Mouse (Mus musculus) urinary bladder, postnatal 4 days (tissue): ENCODE data around the gene Setdb1.

Source experiments
- DNase-seq, 2 experiments: peaks; one replicate each; pipeline ENCODE4 v3.0.0; 2021 to 2022; ENCODE audit warnings: low spot score in 2 of 2

The Setdb1 gene

DNA sequence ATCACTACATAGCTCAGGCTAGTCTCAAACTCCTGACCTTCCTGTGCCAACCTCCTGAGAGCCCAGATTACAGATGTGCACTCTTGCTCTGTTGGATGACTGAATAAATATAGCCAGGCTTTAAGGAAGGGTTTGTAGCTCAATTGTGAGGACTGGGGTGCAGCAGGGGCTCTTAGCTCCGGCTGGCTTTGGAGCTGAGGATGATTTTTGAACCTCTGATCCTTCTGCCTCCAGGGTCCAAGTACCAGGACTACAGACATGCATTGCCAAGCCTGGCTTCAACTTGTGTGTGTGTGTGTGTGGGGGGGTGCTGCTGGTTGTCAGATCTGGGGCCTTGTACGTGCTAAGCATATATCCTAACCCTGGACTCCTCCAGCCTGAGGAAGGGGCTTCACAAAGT is 64.1 kb downstream of the Setdb1 start:
- no peak for DNase-seq

DNA sequence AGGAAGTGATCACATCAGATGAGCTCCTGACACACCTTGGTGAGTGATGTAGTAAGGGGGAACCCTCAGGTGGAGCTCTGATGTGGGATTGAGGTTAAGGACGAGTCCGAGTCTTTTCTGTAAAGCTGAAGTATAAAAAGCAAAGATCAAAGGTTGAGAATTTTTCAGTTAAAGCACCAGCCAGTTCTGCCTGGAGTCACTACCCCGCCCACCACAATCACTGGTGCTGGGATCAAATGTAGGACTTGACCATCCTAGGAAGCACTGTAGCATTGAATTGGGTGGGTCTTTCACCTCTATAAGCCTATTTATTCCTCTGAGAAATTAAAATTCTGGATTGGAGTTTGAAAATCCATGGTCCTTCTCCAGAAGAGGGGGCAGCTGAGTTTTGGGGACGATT is 66.0 kb downstream of the Setdb1 start:
- DNase-seq, result no peak

DNA sequence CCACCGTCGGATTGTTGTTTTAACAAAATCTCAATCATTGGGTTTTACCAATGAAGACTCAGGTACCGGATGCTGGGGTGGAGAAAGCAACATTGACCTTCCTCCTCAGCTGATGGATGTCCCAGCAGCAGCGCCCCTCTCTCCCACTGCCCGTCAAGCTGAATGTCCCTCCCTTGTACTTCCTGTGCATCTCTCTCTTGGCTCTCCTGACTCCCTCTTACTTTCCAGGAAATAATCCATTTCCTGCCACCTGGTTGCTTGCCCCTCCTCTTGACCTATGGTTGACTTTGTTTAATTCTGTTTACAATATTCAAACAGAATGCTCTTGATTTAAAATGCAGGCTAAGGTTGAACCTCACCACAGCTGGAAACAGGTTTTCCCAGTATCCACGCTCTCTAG is 66.8 kb downstream of the Setdb1 start:
- no peak for DNase-seq

DNA sequence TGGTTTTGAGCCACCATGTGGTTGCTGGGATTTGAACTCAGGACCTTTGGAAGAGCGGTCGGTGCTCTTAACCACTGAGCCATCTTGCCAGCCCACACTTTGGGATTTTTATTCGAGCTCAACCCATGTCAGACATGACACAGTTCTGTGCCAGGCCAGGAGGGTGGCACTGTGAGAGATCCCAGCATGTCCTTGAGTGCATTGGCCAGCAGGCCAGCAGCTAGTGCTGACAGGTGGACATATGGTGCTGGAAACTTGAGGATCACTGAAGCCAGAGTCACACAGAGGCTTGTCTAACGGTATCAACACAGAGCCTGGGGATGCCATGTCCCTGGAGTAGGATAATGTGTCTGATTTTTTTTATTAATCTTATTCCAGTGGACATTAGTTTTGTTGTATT is 67.6 kb downstream of the Setdb1 start:
- no peak for DNase-seq

DNA sequence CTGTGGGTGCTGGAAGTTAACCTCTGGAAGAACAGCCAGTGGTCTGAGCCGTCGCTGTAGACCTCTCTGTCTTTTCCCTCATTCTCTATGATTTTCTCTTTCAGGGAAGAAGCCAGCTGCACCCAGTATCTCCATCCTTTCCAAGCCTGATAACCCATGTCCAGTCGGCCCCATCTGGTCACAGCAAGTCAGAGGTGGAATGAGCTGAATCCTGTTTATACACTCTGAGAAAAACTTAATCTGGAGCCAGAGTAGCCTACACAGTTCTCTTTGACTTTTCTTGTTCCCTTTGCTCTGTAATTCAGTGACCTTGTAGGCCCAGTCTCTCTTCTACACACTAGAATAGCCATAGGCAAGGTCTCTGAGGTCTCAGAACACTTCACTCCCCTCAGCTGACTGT is 69.5 kb downstream of the Setdb1 start:
- DNase-seq, result no peak

DNA sequence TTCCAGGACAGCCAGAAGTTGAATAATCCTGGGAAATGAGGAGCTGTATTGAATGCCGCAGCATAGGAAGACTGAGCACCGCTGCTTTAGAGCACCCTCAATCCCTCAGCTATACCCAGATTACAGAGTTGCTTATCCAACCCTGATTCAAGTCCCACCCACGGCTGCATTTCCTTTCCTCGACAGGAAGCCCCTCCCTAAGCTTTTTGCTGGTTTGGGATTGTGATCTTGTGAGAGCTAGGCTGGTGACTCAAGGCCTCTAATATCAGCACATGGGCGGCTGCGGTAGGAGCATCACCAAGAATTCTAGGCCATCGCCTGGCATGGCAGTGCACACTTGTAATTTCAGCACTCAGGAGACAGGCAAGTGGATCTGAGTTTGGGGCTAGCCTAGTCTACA is 70.5 kb downstream of the Setdb1 start:
- no peak for DNase-seq

DNA sequence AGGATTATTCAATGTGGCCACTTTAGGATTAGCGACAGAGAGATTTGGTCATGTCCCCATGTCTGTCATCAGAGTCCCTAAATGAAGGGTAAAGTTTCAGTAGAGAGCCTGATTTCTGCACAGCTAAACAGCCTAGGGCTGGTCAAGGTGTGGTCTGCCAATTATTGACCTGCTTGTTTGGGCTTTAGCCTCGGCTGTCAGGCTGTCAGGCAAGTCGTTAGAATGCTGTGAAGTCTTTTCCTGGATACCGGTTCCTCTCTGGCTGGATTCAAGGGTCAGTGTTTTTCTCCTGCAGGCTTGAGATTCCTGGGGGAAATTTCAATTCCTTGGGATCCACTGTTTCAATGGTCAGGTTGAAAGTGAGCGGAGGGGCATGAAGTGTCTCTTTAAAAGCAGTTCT is 71.0 kb downstream of the Setdb1 start:
- DNase-seq, result no peak

DNA sequence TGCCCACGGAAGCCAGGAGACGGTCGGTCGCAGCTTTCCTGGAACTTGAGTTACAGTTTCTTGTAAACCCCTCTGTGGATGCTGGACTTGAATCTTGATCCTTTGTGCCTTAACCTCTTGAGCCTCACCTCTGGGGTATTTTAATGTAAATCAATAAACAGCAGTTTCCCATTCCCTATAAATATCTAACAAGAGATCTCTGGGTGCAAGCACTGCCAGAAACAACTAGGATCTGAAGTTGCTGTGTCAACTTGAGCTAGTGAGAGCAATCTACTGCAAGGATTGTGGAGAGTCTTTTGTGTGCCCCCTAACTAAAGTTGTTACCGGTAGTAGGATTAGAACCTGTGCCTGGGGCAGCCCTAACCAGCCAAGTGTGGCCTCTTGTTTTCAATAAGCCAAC is 71.6 kb downstream of the Setdb1 start:
- DNase-seq, result no peak

DNA sequence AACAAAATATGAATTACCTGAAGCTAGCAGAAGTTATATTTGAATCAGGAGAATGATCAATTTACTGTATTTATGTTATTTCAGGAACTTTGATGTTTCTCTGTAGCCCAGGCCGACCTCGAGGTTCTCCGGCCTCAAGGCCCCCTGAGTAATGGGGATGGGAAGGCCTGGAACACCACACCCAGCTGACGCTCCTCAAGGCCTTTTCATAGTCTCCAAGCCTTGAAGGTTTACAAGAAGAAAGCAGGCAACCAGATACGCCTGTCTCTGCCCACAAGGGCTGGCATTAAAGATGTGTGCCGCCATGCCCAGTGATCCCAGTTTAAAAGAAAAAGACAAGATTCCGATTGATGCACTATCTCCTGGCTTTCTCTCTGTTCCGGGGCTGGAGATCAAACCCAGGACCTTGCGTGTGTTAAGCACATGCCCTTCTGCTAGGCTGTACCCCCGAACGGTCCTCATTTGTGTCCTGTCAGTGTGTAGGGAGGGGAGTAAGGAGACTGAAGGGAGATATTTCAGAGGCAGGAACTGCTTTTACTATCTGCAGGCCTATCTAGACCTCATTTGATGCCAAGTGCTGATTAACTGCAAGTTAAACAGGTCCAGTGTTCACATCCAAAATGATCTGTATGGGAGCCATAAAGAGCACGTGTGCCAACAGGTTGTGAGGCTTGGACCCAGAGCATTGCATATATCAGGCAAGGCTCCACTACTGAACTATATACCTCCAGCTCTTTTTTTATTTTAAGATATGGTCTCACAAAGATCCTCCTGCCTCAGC is 72.3 kb downstream of the Setdb1 start:
- no peak for DNase-seq

DNA sequence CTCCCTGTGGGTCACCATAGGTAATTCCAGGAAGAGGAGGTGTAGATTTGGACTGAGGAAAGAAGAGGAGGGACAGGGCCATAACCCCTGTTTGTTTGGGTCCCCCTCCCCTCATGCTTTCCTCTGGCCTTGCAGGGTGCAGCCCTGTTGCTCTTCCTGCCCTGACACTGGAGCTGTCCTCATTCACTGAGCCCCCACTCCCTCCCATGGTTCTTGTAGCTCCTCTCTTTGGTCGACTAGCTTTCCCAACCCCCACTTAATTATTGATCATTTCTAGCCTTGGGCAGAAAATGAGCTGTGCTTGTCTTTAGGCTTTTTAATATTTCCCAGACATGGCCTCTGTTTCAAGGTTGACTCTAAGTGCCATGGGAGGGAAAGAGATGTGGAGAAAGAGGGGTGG is 72.9 kb downstream of the Setdb1 start:
- no peak for DNase-seq

DNA sequence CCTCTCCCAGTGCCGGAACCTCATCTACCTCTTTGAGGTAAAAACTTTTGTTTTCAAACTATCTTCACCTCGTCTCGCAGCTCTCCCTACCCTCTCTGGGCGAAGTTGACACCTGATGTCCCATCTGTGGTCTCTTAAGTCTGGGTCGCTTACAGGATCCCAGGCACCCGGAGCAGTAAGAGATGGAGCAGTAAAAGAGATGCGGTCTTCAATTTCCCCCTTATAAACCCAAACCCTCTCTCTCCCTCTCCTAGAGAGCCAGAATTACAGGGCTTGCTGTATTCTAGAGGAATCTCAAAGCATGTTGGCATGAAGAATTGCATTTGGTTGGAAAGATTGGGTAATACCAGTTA is 73.4 kb downstream of the Setdb1 start:
- DNase-seq, result no peak

DNA sequence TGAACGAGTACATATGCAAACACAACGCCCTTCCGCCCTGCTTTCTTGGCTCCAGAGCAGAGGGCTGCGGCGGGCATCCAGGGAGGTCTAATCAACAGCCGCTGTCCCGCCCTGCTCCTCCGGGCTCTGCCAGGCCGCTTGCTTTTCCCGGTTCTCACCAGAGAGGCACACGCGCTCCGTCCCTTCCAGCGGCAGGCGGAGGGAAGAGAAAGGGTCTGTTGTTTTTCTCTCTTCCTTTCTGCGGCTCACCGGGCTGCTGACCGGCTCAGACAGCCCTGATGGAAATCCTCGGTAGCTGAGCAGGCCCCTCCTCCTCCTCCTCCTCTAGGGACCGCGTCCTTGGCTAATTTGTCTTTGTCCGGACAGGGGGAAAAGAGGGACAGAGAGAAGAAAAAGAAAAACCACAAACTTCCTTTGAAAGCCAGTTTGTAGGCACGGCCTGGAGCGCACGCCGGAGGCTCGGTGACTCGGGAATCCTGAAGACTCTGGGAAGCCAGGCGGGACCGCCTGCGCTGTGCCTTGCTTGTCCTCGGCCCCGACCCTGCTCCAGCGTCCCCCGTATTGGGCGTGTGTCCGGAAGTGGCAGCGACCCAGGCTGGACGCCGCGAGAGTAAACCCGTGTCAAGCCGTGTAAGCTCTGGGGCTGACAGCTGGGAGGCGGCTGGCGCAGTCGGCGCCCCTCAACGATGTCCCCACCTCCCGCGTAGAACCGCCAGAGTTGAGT is 74.0 kb downstream of the Setdb1 start:
- peak; percentile 79 to 86 for DNase-seq

DNA sequence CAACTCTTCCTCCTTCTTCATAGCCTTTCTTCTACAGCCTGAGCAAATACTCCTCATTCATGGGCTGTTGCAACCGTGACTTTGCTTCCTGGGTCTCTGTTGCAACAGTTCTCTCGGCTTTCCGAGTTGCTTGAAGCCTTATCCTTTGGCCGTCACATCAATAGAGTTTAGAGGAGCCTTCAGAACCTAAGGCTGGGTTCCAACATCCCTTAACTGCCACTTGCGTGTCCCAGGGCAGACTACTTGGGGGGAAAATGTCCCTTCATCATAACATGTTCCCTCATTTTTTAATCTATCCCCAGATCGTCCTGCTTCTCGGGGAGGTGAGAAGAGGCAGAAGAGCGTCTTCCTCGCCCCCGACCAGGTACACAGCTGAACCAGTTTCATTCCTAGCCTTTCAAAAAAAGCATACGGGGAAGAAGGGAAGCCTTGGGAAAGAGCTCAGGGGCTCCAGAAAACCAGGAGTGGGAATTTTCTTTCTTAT is 74.6 kb downstream of the Setdb1 start:
- DNase-seq, result no peak

DNA sequence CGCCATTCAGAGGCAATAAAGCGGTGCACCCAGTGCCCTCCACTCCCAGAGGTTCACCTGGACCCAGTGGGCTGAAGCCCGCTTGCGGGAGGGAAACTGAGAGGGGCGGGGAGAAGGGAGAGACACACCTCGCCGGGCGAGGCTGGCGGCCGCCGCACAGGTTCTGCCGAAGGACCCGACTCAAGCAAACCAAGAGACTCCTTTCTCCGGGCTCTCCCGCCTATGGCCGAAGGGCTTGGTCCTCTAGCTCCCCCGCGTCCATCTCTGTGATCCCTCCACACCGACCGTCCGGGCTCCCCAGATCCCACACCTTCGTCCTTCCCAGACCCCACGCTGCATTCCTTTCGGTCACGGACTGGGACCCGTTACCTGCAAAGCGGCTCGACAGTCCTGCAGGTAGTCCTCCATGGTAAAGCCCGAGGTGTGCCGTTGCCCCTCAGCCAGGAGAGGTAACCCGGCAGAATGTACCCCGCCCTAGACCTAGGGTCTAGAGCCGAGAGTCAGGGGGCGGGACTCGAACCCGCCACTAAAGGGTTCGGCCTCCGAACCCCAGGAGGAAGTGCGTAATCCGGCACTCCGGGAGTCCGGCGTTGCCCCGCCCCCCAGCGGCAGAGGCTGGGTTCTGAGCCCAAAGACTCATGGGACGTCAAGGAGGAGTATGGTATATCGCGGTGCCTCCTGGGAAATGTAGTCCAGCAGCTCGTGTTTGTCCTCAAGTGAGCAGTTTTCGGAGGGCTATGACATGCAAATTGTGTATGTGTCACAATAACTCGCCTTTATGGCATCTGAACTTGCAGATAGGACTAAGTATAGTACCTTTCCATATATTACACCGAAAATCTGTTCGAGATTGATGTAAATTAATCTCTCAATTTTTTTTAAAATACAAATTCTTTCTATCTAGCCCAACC is 75.5 kb downstream of the Setdb1 start, which contains the start of the genes Mindy1 and Prune1:
Gene Mindy1 (plus strand): TSS at position 130 of the 911 bp plus-strand sequence.
Gene Prune1 (minus strand): TSS at position 861 of the 911 bp plus-strand sequence.
- peak; percentile 97 to 99 for DNase-seq

DNA sequence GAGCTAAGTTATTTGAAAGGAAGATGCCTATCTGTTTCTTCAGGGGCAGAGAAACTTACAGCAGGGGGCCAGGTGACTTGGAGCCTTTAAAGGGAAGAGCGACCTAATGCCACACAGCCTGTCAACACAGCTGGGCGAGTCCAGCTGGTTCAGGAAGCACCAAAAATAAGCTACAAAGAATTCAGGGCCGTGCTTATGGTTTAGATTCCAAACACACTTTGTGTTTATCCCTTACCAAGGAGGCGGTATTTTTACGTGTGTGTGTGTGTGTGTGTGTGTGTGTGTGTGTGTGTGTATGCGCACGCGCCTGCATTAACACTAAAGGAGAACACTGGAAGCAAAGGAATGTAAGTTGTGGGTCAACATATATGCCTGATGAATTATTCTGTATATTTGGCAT is 76.3 kb downstream of the Setdb1 start:
- DNase-seq, result no peak

DNA sequence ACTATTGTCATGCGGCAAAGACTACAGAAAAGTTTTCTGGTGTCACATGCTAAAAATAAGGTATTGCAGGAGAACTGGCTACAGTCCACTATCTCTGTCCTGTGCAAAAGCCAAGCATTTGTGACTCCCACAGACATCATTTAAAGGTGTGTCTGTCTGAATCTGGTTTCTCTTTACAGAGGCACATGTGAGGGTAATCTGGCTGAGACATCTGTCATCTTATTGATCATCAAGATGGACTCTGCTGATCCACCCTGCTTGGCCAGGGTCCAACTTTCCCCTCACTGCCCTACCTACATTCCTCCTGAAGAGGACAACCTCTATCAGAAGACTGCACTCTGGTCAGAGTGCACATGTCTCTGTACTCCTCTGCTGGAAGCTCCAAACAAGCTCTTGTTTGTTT is 79.9 kb downstream of the Setdb1 start:
- DNase-seq, result no peak

DNA sequence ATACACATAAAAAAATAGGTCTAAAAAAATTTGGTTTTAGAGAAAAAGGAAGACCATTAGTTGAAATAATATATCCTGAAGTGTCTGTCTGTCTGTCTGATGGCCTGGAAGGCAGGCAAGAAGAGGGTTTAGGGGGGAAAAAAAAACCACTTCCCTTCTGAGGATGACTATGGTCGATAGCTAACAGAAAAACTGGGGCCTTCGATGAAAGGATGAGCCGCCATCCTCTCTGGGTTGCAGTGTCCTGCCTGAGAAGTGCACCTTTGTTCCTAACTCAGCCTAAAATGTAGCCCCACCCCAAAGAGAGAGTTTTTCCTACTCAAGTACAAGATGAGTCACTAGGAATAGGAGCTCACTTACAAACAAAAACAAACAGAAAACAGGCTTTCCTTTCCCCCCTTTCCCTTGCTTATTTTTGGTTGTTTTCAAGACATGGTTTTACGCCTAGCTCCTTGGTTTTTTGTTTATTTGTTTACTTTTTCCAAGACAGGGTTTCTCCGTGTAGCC is 80.5 kb downstream of the Setdb1 start:
- no peak for DNase-seq

DNA sequence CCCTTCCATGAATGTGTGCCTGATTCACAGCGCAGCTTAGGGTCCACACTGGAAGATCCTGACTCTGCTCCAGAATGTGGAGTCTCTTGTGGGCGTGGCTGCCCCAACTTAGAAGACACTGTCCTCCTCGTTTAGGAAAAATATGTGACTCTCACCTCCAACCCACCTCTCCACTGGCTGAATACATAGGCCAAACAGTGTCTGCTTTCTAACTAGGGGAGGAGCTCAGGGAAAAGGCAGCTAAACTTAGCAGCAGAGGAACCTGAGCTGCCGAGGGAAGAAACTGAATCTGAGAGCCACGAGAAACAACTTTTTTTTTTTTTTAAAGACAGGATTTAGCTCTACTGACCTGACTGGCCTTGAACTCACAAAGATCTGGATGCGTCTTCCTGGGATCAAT is 81.8 kb downstream of the Setdb1 start:
- DNase-seq, result no peak

DNA sequence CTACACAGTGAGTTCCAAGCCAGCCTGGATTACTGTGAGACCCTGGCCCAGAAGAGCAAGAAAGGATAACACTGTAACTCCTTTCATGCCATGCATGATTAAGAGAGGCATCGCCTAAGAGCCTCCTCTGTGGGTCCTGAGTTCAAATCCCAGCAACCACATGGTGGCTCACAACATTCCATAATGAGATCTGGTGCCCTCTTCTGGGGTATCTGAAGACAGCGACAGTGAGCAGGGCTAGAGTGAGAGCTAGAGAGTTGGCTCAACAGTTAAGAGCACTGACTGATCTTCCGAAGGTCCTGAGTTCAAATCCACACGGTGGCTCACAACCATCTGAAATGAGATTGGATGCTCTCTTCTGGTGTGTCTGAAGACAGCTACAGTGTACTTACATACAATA is 82.5 kb downstream of the Setdb1 start:
- DNase-seq, result no peak
